Mouse (Mus musculus) brain, embryonic 14.5 days (tissue): ENCODE measurements at regions not wholly inside any gene's neighbourhood (a gene's known extent, or its start where the extent isn't known, plus 50 kb on each side); places are given as distances from the start of the nearest gene placed in this dataset.

Experiments used
- DNase-seq: peaks from one replicate; pipeline ENCODE4 v3.0.0-alpha.2; 2011; ENCODE audit warnings: low read depth
- CTCF ChIP-seq: fragments of 200-500 bp; IDR thresholded peaks from 2 replicates; pipeline ENCODE4 v1.5.1; 2012; ENCODE audit warnings: inconsistent platforms, mild to moderate bottlenecking, moderate library complexity, borderline replicate concordance; ENCODE audit not compliant: insufficient read depth, insufficient read length; ENCODE audit errors: extremely low read depth
- POLR2A ChIP-seq: fragments of 200-500 bp; IDR thresholded peaks from 2 replicates; pipeline ENCODE4 v1.6.1; 2012; ENCODE audit warnings: mild to moderate bottlenecking, inconsistent platforms, borderline replicate concordance; ENCODE audit not compliant: poor library complexity, insufficient read depth, insufficient read length, severe bottlenecking; ENCODE audit errors: extremely low read depth

DNA sequence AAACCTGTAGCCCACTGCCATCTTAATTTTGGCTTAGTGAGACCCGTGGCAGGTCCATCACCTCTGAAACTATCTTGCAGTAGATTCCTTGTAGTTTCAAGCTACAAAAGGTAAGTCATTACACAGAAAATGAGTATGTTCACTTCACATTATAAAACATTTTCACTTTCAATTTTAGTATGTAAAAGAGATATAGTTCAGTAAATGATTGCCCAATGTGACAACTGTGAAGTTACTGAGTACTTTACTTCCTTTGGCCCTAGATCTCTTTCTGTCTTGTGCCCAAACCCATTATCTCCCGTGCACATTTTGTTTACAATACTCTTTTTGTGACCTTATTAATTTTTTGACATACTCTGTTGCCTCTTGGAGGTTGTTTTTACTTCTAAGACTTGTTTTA lies 335.4 kb upstream of the Pitrm1 start:
- no peak for DNase-seq
- TF ChIP-seq POLR2A (no peak), CTCF (no peak)

DNA sequence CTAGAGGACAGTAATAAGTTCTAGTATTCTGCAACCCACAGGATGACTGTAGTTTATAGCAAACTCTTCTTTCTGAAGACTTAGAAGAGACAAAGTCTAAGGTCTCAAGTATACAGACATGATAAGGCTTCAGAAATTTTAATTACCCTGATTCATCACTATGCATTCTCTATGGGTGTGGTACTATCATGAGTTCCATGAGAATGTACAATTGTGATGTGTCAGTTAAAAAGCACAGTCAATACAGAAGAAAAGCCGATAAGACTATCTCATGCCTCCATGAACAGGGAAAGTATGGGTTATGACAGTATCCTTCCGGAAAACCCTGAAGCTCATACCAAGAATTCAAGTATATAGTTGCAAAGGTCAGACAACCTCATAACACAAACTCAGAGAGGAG lies 333.8 kb upstream of the Pitrm1 start:
- TF ChIP-seq POLR2A (no peak), CTCF (no peak)
- DNase-seq = no peak

DNA sequence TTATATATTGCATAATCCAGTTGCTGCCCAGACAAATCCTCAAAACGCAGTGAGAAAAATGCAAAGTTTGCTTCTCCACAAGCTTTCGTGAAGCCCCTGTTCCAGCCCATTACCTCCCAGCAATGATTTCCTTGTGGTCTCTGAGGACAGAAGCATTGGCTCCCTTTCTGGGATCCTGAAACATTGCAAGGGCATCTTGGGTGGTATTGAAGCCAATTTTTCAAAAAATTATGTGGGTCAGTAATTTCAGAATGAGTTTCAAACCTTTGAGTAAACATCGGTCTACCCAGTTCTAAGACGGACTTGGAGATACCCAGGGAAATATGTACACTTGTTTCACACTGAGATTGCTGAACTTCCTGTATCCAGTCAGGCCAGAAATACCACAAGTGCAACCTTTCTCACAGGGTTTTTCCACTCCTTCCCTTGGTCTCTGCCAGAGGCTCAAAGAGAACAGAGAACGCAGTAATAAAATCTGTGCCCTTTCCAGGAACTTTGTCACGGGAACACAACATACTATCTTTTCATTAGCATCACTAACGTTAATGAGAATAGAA lies 321.8 kb upstream of the Pitrm1 start:
- no peak for DNase-seq

DNA sequence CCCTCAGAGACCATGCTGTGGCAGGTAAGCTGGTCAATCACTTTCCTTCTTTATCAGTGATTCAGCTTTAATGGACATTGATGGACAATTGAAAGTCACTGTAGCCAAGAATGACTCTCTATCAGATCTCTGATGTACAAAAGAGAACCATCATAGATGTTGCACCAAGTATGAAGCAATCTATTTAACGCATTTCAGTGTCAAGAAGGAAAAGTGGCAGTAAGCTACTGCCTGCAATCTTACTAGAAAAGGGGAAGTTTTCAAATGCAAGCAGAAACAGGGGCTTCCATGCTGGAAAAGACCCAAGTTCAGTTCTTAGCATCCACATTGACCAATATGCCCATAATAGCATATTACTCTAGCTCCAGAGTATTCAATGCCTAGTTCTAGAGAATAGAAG lies 319.7 kb upstream of the Pitrm1 start:
- DNase-seq = no peak
- TF ChIP-seq CTCF (no peak), POLR2A (no peak)

More for the DNA sequence above, 321.8 kb upstream of the Pitrm1 start:
- TF ChIP-seq POLR2A = no peak
- no peak for TF ChIP-seq CTCF

DNA sequence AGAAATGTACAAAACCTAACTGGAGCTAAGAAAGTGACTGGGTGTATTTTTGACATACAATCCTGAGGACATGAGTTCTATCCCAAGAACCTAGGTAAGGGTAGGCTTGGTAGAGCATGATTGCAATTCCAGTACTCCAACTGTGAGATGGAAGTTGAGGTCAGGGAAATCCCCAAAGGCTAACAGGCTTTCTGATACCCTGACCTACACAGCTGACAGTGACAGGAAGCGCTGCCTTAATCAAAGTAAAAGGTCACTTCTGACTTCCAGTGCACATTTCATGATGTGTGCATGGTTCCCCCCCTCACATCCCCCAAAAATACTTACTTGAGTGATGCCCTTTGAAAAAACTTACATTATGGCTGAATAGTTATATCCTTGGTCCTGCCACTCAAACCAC lies 312.6 kb upstream of the Pitrm1 start:
- DNase-seq = no peak
- TF ChIP-seq CTCF (no peak), POLR2A (no peak)

DNA sequence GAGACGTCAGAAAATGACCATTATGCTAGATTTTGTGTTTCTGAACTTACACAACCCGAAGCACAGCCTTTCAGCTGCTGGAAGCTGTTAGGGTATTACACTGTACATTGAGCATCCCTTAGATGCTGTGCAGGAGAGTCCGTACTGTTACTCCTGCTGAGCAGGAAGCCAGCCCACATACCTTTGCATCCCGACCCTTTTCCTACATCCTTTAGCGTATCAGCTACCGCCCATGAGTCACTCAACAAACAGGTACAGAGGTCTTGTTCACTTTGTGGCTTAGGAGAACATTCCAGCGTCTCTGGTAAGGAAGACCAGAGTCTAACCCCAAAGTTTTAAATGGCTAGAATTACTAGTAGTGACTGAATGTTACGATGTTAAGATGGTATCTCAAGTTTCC lies 311.4 kb upstream of the Pitrm1 start:
- TF ChIP-seq CTCF = no peak
- TF ChIP-seq POLR2A = no peak
- DNase-seq = no peak

DNA sequence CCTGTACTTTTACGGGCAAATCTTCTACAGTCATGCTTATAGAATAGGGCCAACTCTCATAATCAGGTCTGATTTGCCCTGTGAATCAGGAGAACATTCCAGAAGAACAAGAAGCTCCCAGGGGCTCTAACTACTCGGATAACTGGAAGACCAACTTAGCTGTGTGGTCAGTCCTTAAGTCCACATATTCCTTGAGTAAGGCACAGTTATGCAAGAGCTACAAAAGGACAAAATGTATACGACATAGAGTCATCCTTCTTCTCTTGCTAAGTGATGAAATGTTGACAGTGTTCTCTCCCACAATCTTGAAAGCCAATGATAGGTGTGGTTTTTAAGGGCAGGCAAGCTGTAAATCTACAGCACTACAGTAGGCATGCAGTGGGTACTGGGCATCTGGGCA lies 310.7 kb upstream of the Pitrm1 start:
- TF ChIP-seq POLR2A (no peak), CTCF (no peak)

DNA sequence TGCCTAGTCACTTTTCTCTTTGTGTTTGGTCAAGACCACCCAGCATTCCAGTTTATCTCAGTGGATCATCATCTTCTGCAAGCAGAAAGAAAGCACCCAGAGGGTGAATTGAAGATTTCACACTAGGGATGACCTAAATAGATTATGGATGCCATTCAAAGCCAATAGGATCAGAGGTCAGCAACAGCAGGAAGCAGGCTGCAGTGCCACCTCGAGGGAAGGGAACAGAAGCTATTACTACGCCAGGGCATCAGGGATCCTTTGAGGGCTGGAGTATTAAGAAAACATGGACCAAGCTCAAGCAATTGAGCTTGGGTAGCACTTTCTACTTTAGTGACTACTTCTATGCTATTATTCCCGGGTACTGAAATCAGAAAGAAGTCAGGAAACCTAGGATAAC lies 307.1 kb upstream of the Pitrm1 start:
- no peak for DNase-seq
- no peak for TF ChIP-seq CTCF
- no peak for TF ChIP-seq POLR2A

More for the DNA sequence above, 310.7 kb upstream of the Pitrm1 start:
- DNase-seq = no peak

DNA sequence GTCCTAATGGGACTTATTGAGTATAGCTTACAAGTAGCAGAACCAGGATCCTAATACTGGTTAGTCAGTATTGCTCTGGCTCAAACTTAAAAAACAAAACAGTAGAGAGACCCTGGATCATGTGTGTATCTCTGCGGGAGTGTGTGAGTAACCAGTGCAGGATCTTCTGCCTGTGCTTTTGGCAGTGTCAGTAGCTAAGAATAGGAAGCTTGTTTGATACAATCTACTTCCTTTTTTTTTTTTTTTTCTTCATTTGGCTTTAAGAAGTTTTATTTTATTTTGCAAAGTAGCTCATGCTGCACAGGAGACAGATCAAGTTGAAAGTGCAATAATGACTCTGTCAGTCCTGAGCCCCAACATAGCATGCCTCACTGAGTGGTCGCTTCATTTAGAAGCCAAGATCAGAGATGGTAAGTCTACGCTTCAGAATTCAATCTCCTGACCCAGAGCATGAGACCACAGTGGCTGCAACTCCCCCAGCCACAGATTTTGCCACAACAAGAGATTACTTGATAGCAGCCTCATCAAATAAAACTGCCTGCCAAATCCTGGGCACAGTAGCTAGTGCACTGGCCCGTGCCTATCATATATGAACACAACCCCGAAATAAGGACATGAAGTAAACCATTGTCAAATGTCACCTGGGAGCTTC lies 306.4 kb upstream of the Pitrm1 start:
- DNase-seq = no peak
- TF ChIP-seq CTCF (no peak), POLR2A (no peak)

DNA sequence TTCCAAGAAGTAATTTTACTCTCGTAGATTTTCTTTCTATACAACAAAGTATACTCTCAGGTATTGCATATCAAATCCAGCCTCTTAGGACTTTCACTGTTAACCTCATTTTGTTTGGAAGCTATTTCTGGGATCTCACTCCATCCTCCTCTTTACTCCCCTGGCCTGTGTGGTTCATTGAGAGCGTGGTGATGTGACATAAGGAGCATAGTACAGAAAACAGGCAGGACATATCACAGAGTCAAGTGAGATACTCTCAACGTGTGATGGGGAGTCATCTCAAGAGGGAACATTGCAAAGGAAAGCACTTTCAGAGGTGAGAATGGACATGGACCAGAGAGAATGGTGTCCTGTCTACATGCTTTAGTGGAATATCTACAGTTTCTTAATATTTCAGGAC lies 297.8 kb upstream of the Pitrm1 start:
- TF ChIP-seq CTCF = no peak
- no peak for TF ChIP-seq POLR2A
- no peak for DNase-seq

DNA sequence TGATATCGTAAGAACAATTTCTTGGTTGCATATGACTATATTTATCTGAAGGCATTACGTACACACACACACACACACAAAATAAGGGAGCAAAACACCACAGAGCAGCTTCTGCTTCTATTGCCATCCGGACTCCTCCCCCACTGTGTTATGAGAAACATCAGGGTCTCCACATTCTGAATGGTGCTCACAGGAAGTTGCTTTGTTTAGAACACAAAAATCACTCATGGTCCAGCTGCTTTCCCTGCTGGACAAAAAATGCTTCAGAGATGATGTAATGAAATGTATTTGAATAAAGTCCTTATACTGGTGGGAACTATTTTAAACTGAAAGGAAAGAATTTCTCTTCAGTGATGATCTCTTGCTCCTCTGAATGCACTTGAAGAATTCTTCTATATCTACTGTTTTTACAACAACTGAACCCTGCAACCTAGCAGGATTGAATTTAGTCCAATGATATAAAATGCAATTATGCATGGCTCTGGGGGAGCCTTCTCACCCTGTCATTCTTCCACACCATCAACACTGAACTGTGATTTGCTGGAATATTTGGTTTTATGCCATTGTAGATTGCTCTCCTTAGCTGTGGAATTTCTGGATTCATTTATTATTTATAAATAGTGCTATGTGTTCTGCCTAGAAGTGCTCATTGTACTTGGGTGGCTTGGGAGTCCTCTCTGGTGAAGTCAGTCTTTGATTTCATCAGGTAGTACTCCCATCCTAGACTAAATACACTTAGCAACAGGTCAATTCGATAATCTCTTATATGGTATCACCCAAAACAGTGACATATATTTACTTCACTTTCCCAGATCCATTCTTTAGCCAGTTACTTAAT lies 296.7 kb upstream of the Pitrm1 start:
- TF ChIP-seq CTCF (no peak), POLR2A (no peak)
- DNase-seq = peak; percentile 88
